Mouse (Mus musculus) limb, embryonic 14.5 days (tissue): ENCODE data around the gene Snx9. TPM values are rescaled to one million over a fixed set of nuclear protein-coding genes. Genes with fewer than 3 reads are reported as not detected.

Experiments
- ATAC-seq: fragments of 200-750 bp; cut with Nextera tagmentation; 2 replicates; pipeline ENCODE4 v1.8.0; 2017; ENCODE audit warnings: low read depth, moderate number of reproducible peaks, moderate TSS enrichment; ENCODE audit not compliant: low FRiP score
- DNase-seq: peaks from one replicate; pipeline ENCODE4 v3.0.0-alpha.2; 2015; ENCODE audit warnings: low spot score
- H3K27ac ChIP-seq: fragments of 300-500 bp; sonication (generic); replicated peaks from 2 replicates; pipeline ENCODE4 v1.5.1; 2014; ENCODE audit warnings: low read depth, mild to moderate bottlenecking, low read length, moderate library complexity, mixed read lengths
- H3K27me3 ChIP-seq: fragments of 300-500 bp; sonication (generic); 2 replicates; pipeline ENCODE4 v1.6.1; 2014; ENCODE audit warnings: low read length, mixed read lengths; ENCODE audit not compliant: control insufficient read depth, insufficient read depth
- H3K36me3 ChIP-seq: fragments of 300-500 bp; sonication (generic); 2 replicates; pipeline ENCODE4 v1.6.1; 2014; ENCODE audit warnings: mild to moderate bottlenecking, low read length, moderate library complexity, mixed read lengths; ENCODE audit not compliant: control insufficient read depth, insufficient read depth
- H3K4me1 ChIP-seq: fragments of 300-500 bp; sonication (generic); 2 replicates; pipeline ENCODE4 v1.6.1; 2014; ENCODE audit warnings: antibody characterized with exemption, low read length, mixed read lengths; ENCODE audit not compliant: control insufficient read depth, insufficient read depth
- H3K4me2 ChIP-seq: fragments of 300-500 bp; sonication (generic); replicated peaks from 2 replicates; pipeline ENCODE4 v1.6.1; 2014; ENCODE audit warnings: low read depth, mild to moderate bottlenecking, low read length, moderate library complexity; ENCODE audit not compliant: severe bottlenecking
- H3K4me3 ChIP-seq: fragments of 300-500 bp; sonication (generic); replicated peaks from 2 replicates; pipeline ENCODE4 v1.5.1; 2014; ENCODE audit warnings: low read length
- H3K9ac ChIP-seq: fragments of 300-500 bp; sonication (generic); 2 replicates; pipeline ENCODE4 v1.6.1; 2014; ENCODE audit warnings: mild to moderate bottlenecking, low read depth, low read length, moderate library complexity; ENCODE audit not compliant: severe bottlenecking
- H3K9me3 ChIP-seq: fragments of 300-500 bp; sonication (generic); 2 replicates; pipeline ENCODE4 v1.6.1; 2016; ENCODE audit warnings: low read length; ENCODE audit not compliant: control insufficient read depth
- POLR2A ChIP-seq: fragments of 200-500 bp; IDR thresholded peaks from 2 replicates; pipeline ENCODE4 v1.8.0; 2012; ENCODE audit warnings: inconsistent platforms, mild to moderate bottlenecking, moderate library complexity, borderline replicate concordance; ENCODE audit not compliant: insufficient read depth, insufficient read length; ENCODE audit errors: extremely low read depth
- WGBS: fragments of 180-500 bp; shearing (Covaris S2); extraction: QIAGEN DNeasy Blood & Tissue Kit; methylation state at CpG from one replicate; pipeline ENCODE4 v1.1.7; 2014; 5-methylcytosine and 5-hydroxymethylcytosine counted together
- polyA plus RNA-seq, 2 experiments: library from polyadenylated mRNA; depleted of rRNA in 1 of 2; stranded (reverse) in 1 of 2; unstranded in 1 of 2; fragments of >200 nt; fragmentation: Nextera tagmentation in 1 of 2; extraction: Ambion mirVana in 1 of 2; gene quantifications; 2 replicates each; pipeline versions ENCODE4 v1.2.1 to v1.2.3; 2012 to 2014

Gene Snx9
- polyA plus RNA-seq, 2 experiments, result 39.1 to 41.9 TPM

GRCm38 (mm10) chr17:5878878-5879277 is 37.7 kb downstream of the Snx9 start:
- TF ChIP-seq POLR2A, result no peak
- no peak for ATAC-seq
- Histone ChIP-seq H3K4me3 (no peak overlapping the region), H3K4me2 (no peak overlapping the region), H3K27ac (no peak overlapping the region), H3K4me1 (no peaks in the 10 kb centered on the region; the same call in 1 of the 2 replicates), H3K27me3 (no peaks in the 10 kb centered on the region), H3K36me3 (no peaks in the 10 kb centered on the region), H3K9me3 (no peaks in the 10 kb centered on the region), H3K9ac (no peak overlapping the region)
- 87% methylated on average over 4 of the region's 4 CpGs for WGBS
- DNase-seq, result no peak

- no peak for ATAC-seq
- TF ChIP-seq POLR2A, result no peak
- H3K9me3 ChIP-seq, result no peaks in the 10 kb centered on the region
- no peaks in the 10 kb centered on the region for H3K4me1 ChIP-seq
- H3K36me3 ChIP-seq, result peaks cover 7% of the 10 kb centered on the region
- peak; percentile 22 for DNase-seq
- 63% methylated on average over 8 of the region's 8 CpGs for WGBS
- no peak overlapping the region for H3K4me3 ChIP-seq
- H3K9ac ChIP-seq, result no peak overlapping the region
- peak overlapping the region; percentile 43; the same call in 1 of the 2 replicates for H3K27ac ChIP-seq
- no peaks in the 10 kb centered on the region for H3K27me3 ChIP-seq
- H3K4me2 ChIP-seq, result no peak overlapping the region
These were observed 44.3 kb downstream of the Snx9 start for GRCm38 (mm10) chr17:5885474-5885873.

GRCm38 (mm10) chr17:5886181-5886810 is 45.2 kb downstream of the Snx9 start:
- no peak for DNase-seq
- 70% methylated on average over 6 of the region's 6 CpGs for WGBS

GRCm38 (mm10) chr17:5886943-5887800 is 46.0 kb downstream of the Snx9 start:
- H3K4me1 ChIP-seq, result no peaks in the 10 kb centered on the region
- no peaks in the 10 kb centered on the region for H3K9me3 ChIP-seq
- no peak overlapping the region for H3K9ac ChIP-seq
- no peak overlapping the region for H3K4me2 ChIP-seq
- no peak for ATAC-seq
- no peak for TF ChIP-seq POLR2A
- no peaks in the 10 kb centered on the region for H3K27me3 ChIP-seq
- 72% methylated on average over 20 of the region's 20 CpGs for WGBS
- no peak overlapping the region; the same call in 1 of the 2 replicates for H3K27ac ChIP-seq
- DNase-seq, result peak; percentile 41
- H3K4me3 ChIP-seq, result no peak overlapping the region
- H3K36me3 ChIP-seq, result peaks cover 16% of the 10 kb centered on the region

More at GRCm38 (mm10) chr17:5886181-5886810, 45.2 kb downstream of the Snx9 start:
- H3K27me3 ChIP-seq, result no peaks in the 10 kb centered on the region
- ATAC-seq, result no peak
- no peaks in the 10 kb centered on the region for H3K9me3 ChIP-seq
- H3K4me2 ChIP-seq, result no peak overlapping the region
- no peak for TF ChIP-seq POLR2A
- no peak overlapping the region for H3K4me3 ChIP-seq
- peaks cover 16% of the 10 kb centered on the region for H3K36me3 ChIP-seq
- peak overlapping the region; percentile 43; the same call in 1 of the 2 replicates for H3K27ac ChIP-seq
- H3K9ac ChIP-seq, result no peak overlapping the region
- no peaks in the 10 kb centered on the region for H3K4me1 ChIP-seq

- H3K36me3 ChIP-seq, result peaks cover 19% of the 10 kb centered on the region
- DNase-seq (peak; percentile 62), ATAC-seq (no peak)
- no peaks in the 10 kb centered on the region for H3K4me1 ChIP-seq
- H3K9me3 ChIP-seq, result no peaks in the 10 kb centered on the region
- no peak overlapping the region for H3K9ac ChIP-seq
- WGBS, result 35% methylated on average over 8 of the region's 8 CpGs
- no peak for TF ChIP-seq POLR2A
- no peak overlapping the region for H3K4me3 ChIP-seq
- H3K27me3 ChIP-seq, result no peaks in the 10 kb centered on the region
- H3K4me2 ChIP-seq, result no peak overlapping the region
- no peak overlapping the region for H3K27ac ChIP-seq
These were observed 49.3 kb downstream of the Snx9 start for GRCm38 (mm10) chr17:5890429-5890828.
